Mouse (Mus musculus) kidney, embryonic 14.5 days (tissue): ENCODE measurements around the gene Ubap2l. TPM values are rescaled to one million over a fixed set of nuclear protein-coding genes. Genes with fewer than 3 reads are reported as not detected.

Experiments used
- ATAC-seq: fragments of 200-750 bp; cut with Nextera tagmentation; 2 replicates; pipeline ENCODE4 v1.8.0; 2017; ENCODE audit warnings: moderate number of reproducible peaks, mild to moderate bottlenecking, moderate TSS enrichment, moderate library complexity; ENCODE audit not compliant: low FRiP score, low TSS enrichment
- H3K27ac ChIP-seq: fragments of 300-500 bp; sonication (generic); 2 replicates; pipeline ENCODE4 v1.5.1; 2014; ENCODE audit warnings: low read depth, mild to moderate bottlenecking, low read length, moderate library complexity, mixed read lengths
- H3K27me3 ChIP-seq: fragments of 300-500 bp; sonication (generic); 2 replicates; pipeline ENCODE4 v1.6.1; 2014; ENCODE audit warnings: mild to moderate bottlenecking, low read length; ENCODE audit not compliant: control insufficient read depth, insufficient read depth
- H3K36me3 ChIP-seq: fragments of 300-500 bp; sonication (generic); 2 replicates; pipeline ENCODE4 v1.6.1; 2014; ENCODE audit warnings: low read length, mixed read lengths; ENCODE audit not compliant: control insufficient read depth, insufficient read depth
- H3K4me1 ChIP-seq: fragments of 300-500 bp; sonication (generic); 2 replicates; pipeline ENCODE4 v1.6.1; 2014; ENCODE audit warnings: low read length, mixed read lengths; ENCODE audit not compliant: control insufficient read depth, insufficient read depth
- H3K4me2 ChIP-seq: fragments of 300-500 bp; sonication (generic); replicated peaks from 2 replicates; pipeline ENCODE4 v1.6.1; 2014; ENCODE audit warnings: low read depth, mild to moderate bottlenecking, low read length
- H3K4me3 ChIP-seq: fragments of 300-500 bp; sonication (generic); 2 replicates; pipeline ENCODE4 v1.5.1; 2014; ENCODE audit warnings: mild to moderate bottlenecking, low read length
- H3K9ac ChIP-seq: fragments of 300-500 bp; sonication (generic); 2 replicates; pipeline ENCODE4 v1.6.1; 2014; ENCODE audit warnings: low read depth, mild to moderate bottlenecking, low read length, moderate library complexity
- H3K9me3 ChIP-seq: fragments of 300-500 bp; sonication (generic); 2 replicates; pipeline ENCODE4 v1.6.1; 2016; ENCODE audit warnings: low read length; ENCODE audit not compliant: control insufficient read depth
- WGBS: fragments of 180-500 bp; shearing (Covaris S2); extraction: QIAGEN DNeasy Blood & Tissue Kit; methylation state at CpG from one replicate; pipeline ENCODE4 v1.1.7; 2014; 5-methylcytosine and 5-hydroxymethylcytosine counted together
- polyA plus RNA-seq: library from polyadenylated mRNA; unstranded; fragments of >200 nt; fragmentation: Nextera tagmentation; extraction: Ambion mirVana; gene quantifications from 2 replicates; pipeline ENCODE4 v1.2.1, GENCODE M21; 2014

Ubap2l gene
- polyA plus RNA-seq, 1 experiment from 2014 or later: 264 TPM

DNA sequence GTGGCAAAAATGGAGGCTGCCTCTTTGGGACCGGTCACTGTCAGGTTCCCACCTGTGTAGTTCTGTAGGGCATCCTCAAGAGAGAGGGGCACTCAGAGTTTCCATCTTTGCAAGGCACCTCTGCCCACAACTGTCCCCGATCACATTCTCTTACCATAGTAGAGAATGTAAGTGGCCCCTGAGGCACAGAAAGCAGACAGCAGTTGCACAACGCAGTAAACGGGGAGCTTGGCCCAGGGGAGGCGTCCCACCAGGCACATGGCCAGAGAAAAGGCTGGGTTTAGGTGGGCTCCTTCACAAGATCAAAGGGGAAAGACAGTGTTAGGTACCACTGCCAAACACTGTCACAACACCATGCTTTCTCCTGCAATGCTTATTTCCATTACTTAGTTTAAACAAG lies 86.5 kb downstream of the Ubap2l start:
- no peaks in the 10 kb centered on the region for H3K9me3 ChIP-seq
- H3K27ac ChIP-seq: no peak overlapping the region
- ATAC-seq: no peak
- H3K4me1 ChIP-seq: peaks cover 20% of the 10 kb centered on the region
- H3K4me2 ChIP-seq: no peak overlapping the region
- no peaks in the 10 kb centered on the region for H3K27me3 ChIP-seq
- H3K36me3 ChIP-seq: no peaks in the 10 kb centered on the region
- WGBS: 91% methylated on average over 5 of the region's 5 CpGs
- H3K9ac ChIP-seq: no peak overlapping the region
- H3K4me3 ChIP-seq: no peak overlapping the region

DNA sequence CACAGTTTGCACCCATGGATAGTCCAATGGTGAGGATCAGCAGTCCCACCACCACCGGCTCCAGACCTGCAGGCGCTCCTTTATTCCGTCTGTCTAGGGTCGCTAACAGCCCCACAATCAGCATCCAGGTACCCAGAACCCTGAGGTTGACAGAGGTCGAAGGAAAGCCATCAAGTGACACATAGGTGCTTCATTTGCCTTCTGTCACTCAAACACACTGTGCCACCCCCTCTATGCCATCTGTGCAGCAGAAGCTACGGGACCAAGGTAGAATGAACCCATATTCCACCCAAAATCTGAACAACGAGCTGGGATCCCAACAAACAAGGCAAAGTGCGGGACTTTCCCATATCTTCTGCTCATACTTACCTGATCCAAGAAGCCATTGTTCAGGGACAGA lies 86.9 kb downstream of the Ubap2l start:
- H3K9me3 ChIP-seq: no peaks in the 10 kb centered on the region
- ATAC-seq: no peak
- WGBS: 95% methylated on average over 8 of the region's 8 CpGs

DNA sequence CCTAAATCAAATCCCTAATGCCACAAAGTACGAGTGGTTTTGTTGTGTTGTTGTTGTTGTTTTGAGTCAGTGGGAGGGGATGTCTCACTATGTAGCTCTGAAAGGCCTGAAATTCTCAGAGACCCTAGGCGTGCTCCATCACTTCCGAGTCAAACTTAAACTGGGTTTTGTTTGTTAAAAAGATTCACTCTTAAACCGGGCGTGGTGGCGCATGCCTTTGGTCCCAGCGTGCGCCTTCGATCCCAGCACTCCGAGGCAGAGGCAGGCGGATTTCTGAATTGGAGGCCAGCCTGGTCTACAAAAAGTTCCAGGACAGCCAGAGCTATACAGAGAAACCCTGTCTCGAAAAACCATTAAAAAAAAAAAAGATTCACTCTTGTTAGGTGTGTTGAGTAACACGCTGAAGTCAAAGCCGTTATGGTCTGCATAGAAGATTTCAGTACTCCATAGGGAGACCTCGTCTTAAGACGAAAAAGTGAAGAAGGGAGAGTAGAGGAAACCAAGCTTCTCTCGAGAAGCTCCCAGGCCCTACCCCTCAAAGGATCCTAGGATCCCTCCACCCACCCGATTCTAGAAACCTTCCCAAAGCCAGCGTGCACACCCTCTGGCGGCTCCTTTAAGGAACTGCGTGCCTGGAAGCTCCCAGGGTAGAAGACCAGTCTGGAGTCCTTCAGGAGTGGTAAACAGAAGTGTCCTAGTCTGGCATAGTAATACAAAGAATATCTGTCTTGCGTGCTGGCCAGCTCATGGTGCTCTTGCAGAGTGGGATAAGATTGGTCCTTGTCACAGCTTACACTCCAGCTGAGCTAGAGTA lies 88.3 kb downstream of the Ubap2l start:
- Histone ChIP-seq H3K9me3 (no peaks in the 10 kb centered on the region), H3K4me3 (peak overlapping the region; percentile 84), H3K9ac (peak overlapping the region; percentile 93), H3K4me2 (peak overlapping the region; percentile 94), H3K4me1 (peaks cover 30% of the 10 kb centered on the region), H3K36me3 (no peaks in the 10 kb centered on the region; the same call in 1 of the 2 replicates), H3K27ac (peak overlapping the region; percentile 88; the same call in 1 of the 2 replicates), H3K27me3 (no peaks in the 10 kb centered on the region)
- peak; percentile 14 for ATAC-seq
- WGBS: 37% methylated on average over 22 of the region's 22 CpGs

More for the DNA sequence above, 86.9 kb downstream of the Ubap2l start:
- peaks cover 23% of the 10 kb centered on the region for H3K4me1 ChIP-seq
- no peak overlapping the region for H3K4me3 ChIP-seq
- no peak overlapping the region for H3K4me2 ChIP-seq
- no peak overlapping the region for H3K27ac ChIP-seq
- H3K9ac ChIP-seq: no peak overlapping the region
- no peaks in the 10 kb centered on the region for H3K27me3 ChIP-seq
- H3K36me3 ChIP-seq: no peaks in the 10 kb centered on the region

GRCm38 (mm10) chr3:89963221-89963763 lies 89.1 kb downstream of the Ubap2l start, which contains the start of gene Atp8b2:
TSS of gene Atp8b2 (minus strand) at chr3:89963508.
- peaks cover 30% of the 10 kb centered on the region for H3K4me1 ChIP-seq
- peak within 1 kb of the TSS; percentile 88 for H3K27ac ChIP-seq
- no peaks in the 10 kb centered on the region for H3K27me3 ChIP-seq
- no peaks in the 10 kb centered on the region for H3K9me3 ChIP-seq
- peak within 1 kb of the TSS; percentile 94 for H3K4me2 ChIP-seq
- H3K9ac ChIP-seq: peak within 1 kb of the TSS; percentile 93
- peak; percentile 44 for ATAC-seq
- peaks cover 5% of the 10 kb centered on the region; the same call in 1 of the 2 replicates for H3K36me3 ChIP-seq
- WGBS: 0% methylated on average over 34 of the region's 35 CpGs
- H3K4me3 ChIP-seq: peak within 1 kb of the TSS; percentile 84

- H3K27me3 ChIP-seq: no peaks in the 10 kb centered on the region
- H3K36me3 ChIP-seq: peaks cover 10% of the 10 kb centered on the region
- H3K27ac ChIP-seq: peak overlapping the region; percentile 88
- ATAC-seq: peak; percentile 4; the same call in 1 of the 2 replicates
- H3K4me1 ChIP-seq: peaks cover 30% of the 10 kb centered on the region
- WGBS: under 1% methylated on average over 30 of the region's 30 CpGs
- H3K4me3 ChIP-seq: peak overlapping the region; percentile 84
- no peaks in the 10 kb centered on the region for H3K9me3 ChIP-seq
- peak overlapping the region; percentile 94 for H3K4me2 ChIP-seq
- H3K9ac ChIP-seq: peak overlapping the region; percentile 93
Observed at GRCm38 (mm10) chr3:89962751-89963220, 89.6 kb downstream of the Ubap2l start.

DNA sequence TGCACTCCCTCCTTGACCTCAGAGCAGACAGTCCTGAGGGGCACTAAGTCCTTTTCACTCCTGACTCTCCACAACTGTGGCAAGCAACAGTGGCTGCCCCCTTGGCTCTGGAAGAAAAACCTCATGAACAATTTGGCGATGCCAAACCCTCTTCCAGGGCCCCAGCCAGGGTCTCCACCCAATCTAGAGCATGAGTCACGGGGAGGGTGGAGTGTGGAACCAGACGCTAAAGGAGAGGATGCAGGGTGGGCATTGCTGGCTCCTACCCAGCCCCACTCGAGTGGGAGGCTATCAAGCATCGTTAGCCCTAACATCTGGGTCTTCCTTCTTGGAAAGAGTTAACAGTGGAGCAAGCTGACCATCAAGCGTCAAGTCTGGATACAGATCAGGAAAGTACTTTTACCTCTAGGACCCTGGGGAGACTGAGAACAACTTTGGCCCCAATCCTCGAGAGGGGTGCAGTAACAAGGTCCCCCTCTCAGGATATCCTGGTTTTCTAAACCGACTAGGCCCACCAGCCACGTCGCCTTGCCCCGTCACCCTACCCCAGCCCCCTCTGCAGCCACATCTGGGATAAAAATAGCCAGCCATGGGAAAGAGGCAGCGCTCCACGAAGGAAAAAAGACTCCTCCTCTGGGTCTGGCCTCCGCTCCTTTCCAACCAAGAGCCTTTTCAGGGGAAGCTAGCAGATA lies 90.2 kb downstream of the Ubap2l start:
- peak overlapping the region; percentile 84 for H3K4me3 ChIP-seq
- H3K27ac ChIP-seq: peak overlapping the region; percentile 88
- peaks cover 30% of the 10 kb centered on the region for H3K4me1 ChIP-seq
- peaks cover 15% of the 10 kb centered on the region for H3K36me3 ChIP-seq
- peak overlapping the region; percentile 93 for H3K9ac ChIP-seq
- peak overlapping the region; percentile 94 for H3K4me2 ChIP-seq
- 2% methylated on average over 14 of the region's 14 CpGs for WGBS
- H3K9me3 ChIP-seq: no peaks in the 10 kb centered on the region
- ATAC-seq: no peak
- H3K27me3 ChIP-seq: no peaks in the 10 kb centered on the region

GRCm38 (mm10) chr3:89961436-89961835 lies 91.0 kb downstream of the Ubap2l start:
- Histone ChIP-seq H3K36me3 (peaks cover 22% of the 10 kb centered on the region), H3K4me1 (peaks cover 30% of the 10 kb centered on the region), H3K4me2 (peak overlapping the region; percentile 94), H3K9me3 (no peaks in the 10 kb centered on the region), H3K4me3 (peak overlapping the region; percentile 84), H3K27ac (peak overlapping the region; percentile 88; the same call in 1 of the 2 replicates), H3K9ac (peak overlapping the region; percentile 93; the same call in 1 of the 2 replicates), H3K27me3 (no peaks in the 10 kb centered on the region)
- WGBS: 47% methylated on average over 4 of the region's 4 CpGs
- no peak for ATAC-seq

- peak; percentile 90 for ATAC-seq
- Histone ChIP-seq H3K4me3 (peak overlapping the region; percentile 66), H3K4me2 (peak overlapping the region; percentile 94), H3K4me1 (peaks cover 30% of the 10 kb centered on the region), H3K27me3 (no peaks in the 10 kb centered on the region), H3K27ac (no peak overlapping the region), H3K9ac (peak overlapping the region; percentile 65), H3K9me3 (no peaks in the 10 kb centered on the region), H3K36me3 (peaks cover 32% of the 10 kb centered on the region)
- WGBS: under 1% methylated on average over 30 of the region's 30 CpGs
Observed at GRCm38 (mm10) chr3:89960469-89960868, 92.0 kb downstream of the Ubap2l start.
